Mouse (Mus musculus): ENCODE results near the gene 1500009L16Rik. TPM values are rescaled to one million over a fixed set of nuclear protein-coding genes. Genes with fewer than 3 reads are reported as not detected.

1500009L16Rik gene
- polyA plus RNA-seq, 1 experiment from 2014 or later = 59.2 TPM

DNA sequence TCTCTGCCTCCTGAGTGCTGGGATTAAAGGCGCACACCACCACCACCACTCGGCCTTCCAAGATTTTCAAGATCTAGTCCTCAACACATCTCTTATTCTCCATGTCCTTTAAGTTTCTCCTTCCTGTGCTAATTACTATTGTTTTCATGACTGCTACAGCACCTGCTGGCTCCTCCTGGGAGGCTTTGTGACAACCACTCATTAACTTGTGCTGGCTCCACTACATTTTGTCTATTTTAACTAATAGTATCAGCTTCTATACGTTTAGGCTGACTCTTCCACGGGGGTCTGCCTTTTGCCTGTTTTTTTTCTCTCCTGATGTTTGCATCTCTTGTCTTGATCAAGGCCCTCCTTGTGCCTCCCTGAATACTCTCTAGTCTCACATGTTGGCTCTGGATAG is 59.2 kb downstream of the 1500009L16Rik start:
- 82% methylated on average over 4 of the region's 4 CpGs for WGBS
- Histone ChIP-seq H3K36me3 (ENCODE audit: control insufficient read depth, insufficient read depth) (no peaks in the 10 kb centered on the region), H3K27me3 (replicated peaks; ENCODE audit: control insufficient read depth, insufficient read depth, low read length) (no peaks in the 10 kb centered on the region), H3K27ac (ENCODE audit: low read length) (no peak overlapping the region), H3K9ac (replicated peaks; ENCODE audit: low read depth, low read length) (no peak overlapping the region), H3K4me1 (replicated peaks; ENCODE audit: control insufficient read depth, insufficient read depth, low read length) (no peaks in the 10 kb centered on the region), H3K9me3 (ENCODE audit: control insufficient read depth, low read length) (no peaks in the 10 kb centered on the region), H3K4me3 (replicated peaks; ENCODE audit: low read length) (no peak overlapping the region), H3K4me2 (ENCODE audit: low read length) (no peak overlapping the region)
- no peak for ATAC-seq

DNA sequence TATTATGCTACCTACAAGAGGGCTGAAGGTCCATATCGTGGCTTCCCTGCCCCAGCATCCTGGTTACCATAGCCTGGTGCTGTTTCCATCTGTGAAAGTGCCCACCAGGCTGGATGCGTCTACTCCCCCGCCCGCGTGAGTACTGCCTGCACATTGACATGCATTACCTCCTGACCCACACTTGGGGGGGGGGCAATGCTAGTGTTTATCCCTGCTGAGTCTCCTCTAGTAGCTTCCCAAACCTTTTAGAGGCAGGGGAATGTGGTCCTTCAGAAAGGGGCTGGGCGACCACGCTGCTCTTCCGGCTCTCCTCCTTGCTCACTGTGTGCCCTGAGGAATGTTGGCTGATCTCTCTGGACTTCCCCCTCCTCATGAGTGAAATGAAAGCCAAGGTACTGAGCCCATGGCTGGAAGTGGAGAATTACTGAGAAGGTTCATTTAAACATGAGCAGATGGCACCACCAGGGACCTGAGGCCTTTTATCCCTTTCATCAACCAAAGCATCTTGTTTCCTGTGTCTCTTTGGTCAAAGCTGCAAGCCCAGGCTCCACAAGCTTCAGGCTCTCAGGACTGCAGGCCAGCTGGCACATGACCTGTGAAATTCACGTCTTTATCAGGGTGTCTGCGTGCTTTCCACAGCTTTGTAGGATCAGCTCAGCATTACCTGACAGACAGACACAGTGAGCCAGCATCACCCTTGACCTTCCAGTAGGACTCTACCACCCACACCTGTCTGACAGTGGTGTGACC is 59.9 kb downstream of the 1500009L16Rik start:
- Histone ChIP-seq H3K4me1 (replicated peaks; ENCODE audit: control insufficient read depth, insufficient read depth, low read length) (no peaks in the 10 kb centered on the region), H3K4me2 (ENCODE audit: low read length) (no peak overlapping the region), H3K4me3 (replicated peaks; ENCODE audit: low read length) (no peak overlapping the region), H3K9ac (replicated peaks; ENCODE audit: low read depth, low read length) (no peak overlapping the region), H3K36me3 (ENCODE audit: control insufficient read depth, insufficient read depth) (no peaks in the 10 kb centered on the region), H3K27ac (ENCODE audit: low read length) (no peak overlapping the region), H3K9me3 (ENCODE audit: control insufficient read depth, low read length) (no peaks in the 10 kb centered on the region), H3K27me3 (replicated peaks; ENCODE audit: control insufficient read depth, insufficient read depth, low read length) (no peaks in the 10 kb centered on the region)
- ATAC-seq = no peak
- 91% methylated on average over 10 of the region's 10 CpGs for WGBS

DNA sequence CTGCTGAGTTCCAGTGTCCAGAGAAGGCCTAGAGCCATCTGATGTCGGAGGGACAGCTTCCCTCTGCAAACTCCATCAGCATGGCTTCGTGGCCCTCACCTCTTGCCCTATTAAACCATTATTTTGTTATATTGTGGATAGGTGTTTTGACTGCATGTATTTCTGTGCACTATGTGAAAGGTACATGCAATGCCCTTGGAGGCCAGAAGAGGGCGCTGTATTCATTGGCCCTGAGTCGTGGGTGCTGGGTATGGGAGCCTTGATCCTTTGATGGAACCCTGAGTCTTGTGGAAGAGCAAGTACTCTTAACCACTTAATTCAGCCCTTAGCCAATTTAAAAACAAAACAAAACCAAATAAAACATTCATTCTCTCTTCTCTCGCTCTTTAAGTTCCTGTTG is 62.3 kb downstream of the 1500009L16Rik start:
- H3K9me3 ChIP-seq (ENCODE audit: control insufficient read depth, low read length) = no peaks in the 10 kb centered on the region
- no peaks in the 10 kb centered on the region for H3K4me1 ChIP-seq (replicated peaks; ENCODE audit: control insufficient read depth, insufficient read depth, low read length)
- H3K4me2 ChIP-seq (ENCODE audit: low read length) = no peak overlapping the region
- no peak overlapping the region for H3K9ac ChIP-seq (replicated peaks; ENCODE audit: low read depth, low read length)
- no peak overlapping the region for H3K4me3 ChIP-seq (replicated peaks; ENCODE audit: low read length)
- 34% methylated on average over 5 of the region's 5 CpGs for WGBS
- no peak overlapping the region for H3K27ac ChIP-seq (ENCODE audit: low read length)
- H3K27me3 ChIP-seq (replicated peaks; ENCODE audit: control insufficient read depth, insufficient read depth, low read length) = no peaks in the 10 kb centered on the region
- ATAC-seq = no peak
- H3K36me3 ChIP-seq (ENCODE audit: control insufficient read depth, insufficient read depth) = no peaks in the 10 kb centered on the region

DNA sequence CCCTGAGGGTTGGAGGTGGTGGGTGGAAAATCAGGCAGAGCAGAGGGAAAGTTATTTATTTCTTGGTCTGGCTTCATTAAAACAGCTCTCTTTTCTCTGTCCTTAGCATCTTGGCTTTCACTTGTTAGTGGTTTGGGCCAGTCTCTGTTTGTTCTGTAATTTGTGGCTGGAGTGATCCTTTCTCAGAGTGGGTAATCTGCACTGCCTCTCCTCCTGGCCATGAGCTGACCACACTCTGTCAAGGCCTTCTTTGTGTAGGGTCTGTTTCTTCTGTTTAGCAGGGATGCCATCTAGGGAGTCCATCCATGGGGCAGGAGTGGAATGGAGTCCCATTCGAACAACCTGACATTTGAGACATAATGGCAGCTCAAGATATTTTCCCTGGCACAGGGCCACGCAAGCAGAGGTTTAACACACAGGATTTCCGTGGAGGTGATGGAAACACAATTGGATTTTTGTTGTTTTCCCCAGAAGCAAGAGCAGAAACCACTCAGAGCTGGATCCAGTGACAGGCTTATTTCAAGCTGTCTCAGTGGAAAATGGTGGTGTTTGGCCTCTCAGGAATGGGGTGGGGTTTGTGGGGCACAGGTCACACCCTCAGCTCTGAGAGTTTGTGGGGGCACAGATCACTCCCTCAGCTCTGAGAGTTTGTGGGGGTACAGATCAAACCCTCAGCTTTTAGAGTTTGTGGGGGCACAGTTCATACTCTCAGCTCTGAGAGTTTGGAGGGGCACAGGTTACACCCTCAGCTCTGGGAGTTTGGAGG is 63.1 kb downstream of the 1500009L16Rik start:
- Histone ChIP-seq H3K27me3 (replicated peaks; ENCODE audit: control insufficient read depth, insufficient read depth, low read length) (no peaks in the 10 kb centered on the region), H3K4me1 (replicated peaks; ENCODE audit: control insufficient read depth, insufficient read depth, low read length) (no peaks in the 10 kb centered on the region), H3K9me3 (ENCODE audit: control insufficient read depth, low read length) (no peaks in the 10 kb centered on the region), H3K4me3 (replicated peaks; ENCODE audit: low read length) (no peak overlapping the region), H3K27ac (ENCODE audit: low read length) (no peak overlapping the region), H3K4me2 (ENCODE audit: low read length) (no peak overlapping the region), H3K36me3 (ENCODE audit: control insufficient read depth, insufficient read depth) (no peaks in the 10 kb centered on the region), H3K9ac (replicated peaks; ENCODE audit: low read depth, low read length) (no peak overlapping the region)
- ATAC-seq = no peak
- WGBS = 48% methylated on average over 3 of the region's 3 CpGs

DNA sequence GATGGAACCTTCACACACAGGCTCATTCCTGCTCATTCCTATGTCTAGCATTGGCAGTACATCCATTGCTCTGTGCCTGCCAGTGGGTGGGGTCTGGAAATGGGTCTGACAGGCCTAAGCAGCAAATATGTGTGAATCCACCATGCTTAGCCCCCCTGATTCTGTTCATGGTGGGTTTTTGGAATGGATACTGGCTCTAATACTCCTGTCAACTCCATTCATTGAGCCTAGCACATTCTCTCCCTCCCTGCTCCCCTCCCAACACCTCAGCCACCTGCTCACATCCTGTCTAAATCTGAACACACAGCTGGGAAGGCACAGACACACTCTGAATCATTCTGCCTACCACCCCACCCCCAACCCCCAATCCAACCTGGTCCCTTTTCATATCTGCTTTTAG is 72.4 kb downstream of the 1500009L16Rik start:
- no peak overlapping the region for H3K9ac ChIP-seq (replicated peaks; ENCODE audit: low read depth, low read length)
- H3K4me3 ChIP-seq (replicated peaks; ENCODE audit: low read length) = no peak overlapping the region
- no peaks in the 10 kb centered on the region for H3K9me3 ChIP-seq (ENCODE audit: control insufficient read depth, low read length)
- H3K36me3 ChIP-seq (ENCODE audit: control insufficient read depth, insufficient read depth) = no peaks in the 10 kb centered on the region
- no peaks in the 10 kb centered on the region for H3K4me1 ChIP-seq (replicated peaks; ENCODE audit: control insufficient read depth, insufficient read depth, low read length)
- H3K27me3 ChIP-seq (replicated peaks; ENCODE audit: control insufficient read depth, insufficient read depth, low read length) = no peaks in the 10 kb centered on the region
- ATAC-seq = no peak
- no peak overlapping the region for H3K27ac ChIP-seq (ENCODE audit: low read length)
- H3K4me2 ChIP-seq (ENCODE audit: low read length) = no peak overlapping the region

DNA sequence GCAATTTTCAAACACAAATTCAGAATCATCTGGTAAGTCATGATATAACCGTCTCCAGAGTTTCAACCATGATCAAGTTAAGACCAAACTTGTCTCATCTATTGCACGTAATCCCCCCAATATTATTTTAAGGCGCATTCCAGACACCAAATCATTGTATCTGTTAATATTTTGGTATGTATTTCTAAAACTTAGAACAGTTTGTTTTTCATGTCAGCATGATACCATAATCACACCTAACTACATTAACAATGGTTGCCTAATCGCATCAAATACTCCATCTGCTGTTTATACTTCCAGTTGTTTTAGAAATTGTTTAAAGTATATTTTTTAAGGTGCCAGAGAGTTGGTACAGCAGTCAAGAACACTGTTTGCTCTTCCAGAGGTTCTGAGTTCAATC is 72.8 kb downstream of the 1500009L16Rik start:
- Histone ChIP-seq H3K9ac (replicated peaks; ENCODE audit: low read depth, low read length) (no peak overlapping the region), H3K27ac (ENCODE audit: low read length) (no peak overlapping the region), H3K4me1 (replicated peaks; ENCODE audit: control insufficient read depth, insufficient read depth, low read length) (no peaks in the 10 kb centered on the region), H3K4me2 (ENCODE audit: low read length) (no peak overlapping the region), H3K4me3 (replicated peaks; ENCODE audit: low read length) (no peak overlapping the region), H3K36me3 (ENCODE audit: control insufficient read depth, insufficient read depth) (no peaks in the 10 kb centered on the region), H3K27me3 (replicated peaks; ENCODE audit: control insufficient read depth, insufficient read depth, low read length) (no peaks in the 10 kb centered on the region), H3K9me3 (ENCODE audit: control insufficient read depth, low read length) (no peaks in the 10 kb centered on the region)
- no peak for ATAC-seq
- WGBS = 96% methylated on average over 4 of the region's 4 CpGs

DNA sequence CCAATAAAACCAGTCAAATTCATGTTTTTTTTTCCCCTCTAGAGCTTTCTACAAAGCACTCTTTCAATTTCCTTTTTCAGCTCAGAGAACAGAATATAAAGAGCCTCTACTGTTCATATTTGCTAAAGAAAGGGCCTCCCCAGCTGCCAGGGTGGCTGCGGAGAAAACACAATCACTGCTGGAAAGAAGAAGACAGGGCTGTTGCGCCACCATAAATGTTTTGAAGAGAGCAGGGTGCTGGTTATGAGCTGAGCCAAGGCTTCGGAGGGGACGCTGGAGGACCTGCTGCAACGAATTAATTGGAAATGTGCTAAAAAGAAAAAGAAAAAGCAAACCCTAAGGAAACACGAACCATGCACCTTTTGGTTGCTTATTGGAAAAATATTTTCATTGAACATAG is 81.4 kb downstream of the 1500009L16Rik start:
- Histone ChIP-seq H3K4me3 (replicated peaks; ENCODE audit: low read length) (no peak overlapping the region), H3K36me3 (ENCODE audit: control insufficient read depth, insufficient read depth) (no peaks in the 10 kb centered on the region), H3K9ac (replicated peaks; ENCODE audit: low read depth, low read length) (no peak overlapping the region), H3K27ac (ENCODE audit: low read length) (no peak overlapping the region), H3K4me2 (ENCODE audit: low read length) (no peak overlapping the region), H3K27me3 (replicated peaks; ENCODE audit: control insufficient read depth, insufficient read depth, low read length) (no peaks in the 10 kb centered on the region), H3K4me1 (replicated peaks; ENCODE audit: control insufficient read depth, insufficient read depth, low read length) (peaks cover 8% of the 10 kb centered on the region), H3K9me3 (ENCODE audit: control insufficient read depth, low read length) (no peaks in the 10 kb centered on the region)
- 53% methylated on average over 6 of the region's 6 CpGs for WGBS
- ATAC-seq = no peak

DNA sequence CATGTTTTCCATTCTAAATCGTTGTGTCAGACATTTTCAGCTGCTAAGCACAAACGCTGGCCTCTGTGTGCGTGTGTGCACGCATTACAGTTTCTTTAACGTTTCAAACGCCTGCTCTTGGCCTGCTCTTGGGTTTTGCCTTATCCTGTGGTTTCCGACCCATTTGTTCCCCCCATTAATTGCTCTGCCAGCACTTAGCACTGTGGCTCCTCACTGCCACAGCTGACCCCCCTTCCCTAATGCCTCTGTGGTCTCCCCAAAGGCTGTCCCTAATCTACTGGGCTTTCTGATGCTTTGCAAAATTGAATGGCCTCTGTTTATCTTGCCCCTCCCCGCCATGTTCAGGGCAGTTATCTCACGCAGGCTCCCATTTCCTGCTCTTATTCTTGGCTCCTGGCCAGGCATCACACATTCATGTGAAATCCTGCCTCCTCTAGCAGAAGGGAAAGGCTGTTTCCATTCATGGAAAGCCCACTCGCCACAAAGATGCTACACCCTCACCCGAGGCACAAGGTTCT is 82.6 kb downstream of the 1500009L16Rik start:
- H3K4me3 ChIP-seq (replicated peaks; ENCODE audit: low read length) = no peak overlapping the region
- ATAC-seq = peak; percentile 69
- H3K36me3 ChIP-seq (ENCODE audit: control insufficient read depth, insufficient read depth) = no peaks in the 10 kb centered on the region
- H3K4me2 ChIP-seq (ENCODE audit: low read length) = no peak overlapping the region
- 31% methylated on average over 11 of the region's 11 CpGs for WGBS
- H3K27ac ChIP-seq (ENCODE audit: low read length) = no peak overlapping the region
- no peaks in the 10 kb centered on the region for H3K9me3 ChIP-seq (ENCODE audit: control insufficient read depth, low read length)
- peaks cover 8% of the 10 kb centered on the region for H3K4me1 ChIP-seq (replicated peaks; ENCODE audit: control insufficient read depth, insufficient read depth, low read length)
- H3K27me3 ChIP-seq (replicated peaks; ENCODE audit: control insufficient read depth, insufficient read depth, low read length) = no peaks in the 10 kb centered on the region
- 0 out of 2 replicates have a peak overlapping the region, but pooled peaks have one; percentile 7 for H3K9ac ChIP-seq (replicated peaks; ENCODE audit: low read depth, low read length)

DNA sequence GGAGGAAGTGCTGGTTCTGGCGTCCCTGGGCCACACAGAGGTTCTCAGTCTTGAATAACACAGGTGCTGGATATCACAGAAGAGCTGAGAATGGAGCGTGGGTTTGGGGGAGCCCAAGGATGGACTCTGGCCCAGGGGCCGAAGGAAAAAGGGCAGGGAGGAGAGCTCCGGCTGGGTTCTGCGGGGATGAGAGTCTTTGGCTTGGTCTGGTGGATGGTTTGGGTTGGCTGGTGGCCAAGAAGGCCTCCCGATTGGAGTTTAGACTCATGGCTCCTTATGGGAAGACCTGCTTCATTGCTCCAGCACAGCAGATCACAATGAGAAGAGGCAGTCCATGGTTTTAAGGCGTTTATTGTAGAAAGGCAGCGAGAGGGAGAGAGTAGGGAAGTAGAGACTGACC is 84.6 kb downstream of the 1500009L16Rik start:
- H3K4me1 ChIP-seq (replicated peaks; ENCODE audit: control insufficient read depth, insufficient read depth, low read length) = peaks cover 8% of the 10 kb centered on the region
- no peaks in the 10 kb centered on the region for H3K9me3 ChIP-seq (ENCODE audit: control insufficient read depth, low read length)
- no peaks in the 10 kb centered on the region for H3K36me3 ChIP-seq (ENCODE audit: control insufficient read depth, insufficient read depth)
- H3K4me3 ChIP-seq (replicated peaks; ENCODE audit: low read length) = no peak overlapping the region
- WGBS = 79% methylated on average over 8 of the region's 8 CpGs
- no peak overlapping the region for H3K27ac ChIP-seq (ENCODE audit: low read length)
- H3K27me3 ChIP-seq (replicated peaks; ENCODE audit: control insufficient read depth, insufficient read depth, low read length) = no peaks in the 10 kb centered on the region
- no peak overlapping the region for H3K4me2 ChIP-seq (ENCODE audit: low read length)
- ATAC-seq = no peak
- H3K9ac ChIP-seq (replicated peaks; ENCODE audit: low read depth, low read length) = no peak overlapping the region

Data from forebrain, embryonic 16.5 days (tissue).